Mouse (Mus musculus): ENCODE measurements around the gene Trim16. TPM values are rescaled to one million over a fixed set of nuclear protein-coding genes. Genes with fewer than 3 reads are reported as not detected.

The Trim16 gene
- polyA plus RNA-seq, 1 experiment from 2014 or later: 0.65 TPM

Other genes with a start within 250 kb of the Trim16 start
- 6.6 and 7.2 TPM in 2 replicates for gene Trpv2, start 245.7 kb upstream of the Trim16 start, polyA plus RNA-seq (2015; fragmentation: Nextera tagmentation; extraction: Ambion mirVana)
- 1.3 and 1.4 TPM in 2 replicates for gene Lrrc75a, start 171.7 kb upstream of the Trim16 start, polyA plus RNA-seq (2015; fragmentation: Nextera tagmentation; extraction: Ambion mirVana)
- gene Mmgt2, start 171.6 kb upstream of the Trim16 start, polyA plus RNA-seq (2015; fragmentation: Nextera tagmentation; extraction: Ambion mirVana): 12.2 and 12.3 TPM in 2 replicates
- 0.47 and 0.57 TPM in 2 replicates for gene Zfp287, start 88.3 kb upstream of the Trim16 start, polyA plus RNA-seq (2015; fragmentation: Nextera tagmentation; extraction: Ambion mirVana)
- not detected in 2 replicates for gene Gm10428, start 67.1 kb upstream of the Trim16 start, polyA plus RNA-seq (2015; fragmentation: Nextera tagmentation; extraction: Ambion mirVana)
- 1.8 and 2.1 TPM in 2 replicates for gene Zfp286, start 30.8 kb upstream of the Trim16 start, polyA plus RNA-seq (2015; fragmentation: Nextera tagmentation; extraction: Ambion mirVana)
- 0.03 and 0.07 TPM in 2 replicates for gene Fbxw10, start 26.8 kb downstream of the Trim16 start, polyA plus RNA-seq (2015; fragmentation: Nextera tagmentation; extraction: Ambion mirVana)
- gene Tvp23b, start 59.2 kb downstream of the Trim16 start, polyA plus RNA-seq (2015; fragmentation: Nextera tagmentation; extraction: Ambion mirVana): 29.2 and 36.1 TPM in 2 replicates
- gene Cdrt4, start 131.0 kb downstream of the Trim16 start, polyA plus RNA-seq (2015; fragmentation: Nextera tagmentation; extraction: Ambion mirVana): 0.16 TPM in 1 of 2 replicates, not detected in the other
- not detected in 2 replicates for gene Tekt3, start 241.4 kb downstream of the Trim16 start, polyA plus RNA-seq (2015; fragmentation: Nextera tagmentation; extraction: Ambion mirVana)